In the genomic region with DNA sequence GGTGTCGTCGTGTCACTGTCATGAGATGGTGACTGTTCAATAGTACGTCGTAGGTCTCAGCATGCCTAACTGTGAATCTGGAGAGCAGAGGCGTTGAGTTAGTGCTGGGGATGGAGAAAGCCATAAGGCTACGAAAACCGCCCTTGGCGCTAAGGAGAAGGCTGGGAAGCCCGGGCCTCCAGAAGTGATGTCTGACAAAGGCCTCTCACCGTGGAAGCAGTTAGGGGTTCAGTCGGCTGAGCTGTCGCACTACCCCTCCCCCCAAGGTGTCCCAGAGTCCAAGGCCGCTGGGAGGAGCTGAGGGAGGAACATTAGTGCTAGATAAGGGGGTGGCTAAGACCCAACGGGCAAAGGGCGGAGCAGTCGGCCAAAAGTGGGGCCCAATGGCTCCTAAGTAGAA, we compare ENCODE assay signal across 8 mouse cellular contexts. TPM values are rescaled to one million over a fixed set of nuclear protein-coding genes. Genes with fewer than 3 reads are reported as not detected.
DNase-seq lines count a peak whose midpoint lies in the region; ATAC-seq and TF ChIP-seq lines count a peak whose summit lies in the region.

No protein-coding gene starts in this region.

- H3K4me2 ChIP-seq in heart, postnatal 0 days (ENCODE audit: low read depth, low read length): peak overlapping the region; percentile 59
- peak overlapping the region; percentile 67 for H3K4me2 ChIP-seq in intestine, postnatal 0 days (replicated peaks; ENCODE audit: low read depth)
- peak overlapping the region; percentile 75 for H3K4me2 ChIP-seq in liver, postnatal 0 days (ENCODE audit: low read depth, low read length)

- TF ChIP-seq POLR2A in bone marrow, adult 2 months (IDR thresholded peaks at IDR 0.05; ENCODE audit: borderline replicate concordance, control insufficient read depth, low read depth, low read length): no peak

- H3K27me3 ChIP-seq in heart, postnatal 0 days (ENCODE audit: control insufficient read depth, insufficient read depth, low read length): peaks cover 58% of the 10 kb centered on the region
- H3K27me3 ChIP-seq in intestine, postnatal 0 days (replicated peaks; ENCODE audit: control insufficient read depth, insufficient read depth, low read length): peaks cover 10% of the 10 kb centered on the region; the same call in 1 of the 2 replicates
- peaks cover 33% of the 10 kb centered on the region for H3K27me3 ChIP-seq in liver, postnatal 0 days (ENCODE audit: insufficient read depth, low read length)

- no peak for DNase-seq in heart, postnatal 0 days (ENCODE audit: low spot score)
- no peak for DNase-seq in heart, adult 11 months
- DNase-seq in liver, postnatal 0 days: peak; percentile 80
- DNase-seq in thymus, adult 18-20 months: no peak
- no peak for DNase-seq in left cerebral cortex, postnatal 36 days (ENCODE audit: low spot score in 2 of 2)
- DNase-seq in left cerebral cortex, adult 11 months (ENCODE audit: low spot score): no peak

- no peaks in the 10 kb centered on the region for H3K36me3 ChIP-seq in heart, postnatal 0 days (replicated peaks; ENCODE audit: control insufficient read depth, insufficient read depth, low read length)
- peaks cover 4% of the 10 kb centered on the region; the same call in 1 of the 2 replicates for H3K36me3 ChIP-seq in intestine, postnatal 0 days (ENCODE audit: control insufficient read depth, insufficient read depth)
- H3K36me3 ChIP-seq in liver, postnatal 0 days (replicated peaks; ENCODE audit: insufficient read depth, low read length): no peaks in the 10 kb centered on the region; the same call in none of the 2 replicates

- no peak overlapping the region for H3K27ac ChIP-seq in heart, postnatal 0 days (ENCODE audit: low read depth)
- H3K27ac ChIP-seq in bone marrow, adult 2 months (ENCODE audit: control insufficient read depth, insufficient read depth, low read depth, low read length, poor library complexity): no peak overlapping the region
- peak overlapping the region; percentile 94 for H3K27ac ChIP-seq in intestine, postnatal 0 days (ENCODE audit: low read depth, low read length)
- peak overlapping the region; percentile 81 for H3K27ac ChIP-seq in liver, postnatal 0 days (ENCODE audit: low read depth)

- no peak for TF ChIP-seq CTCF in heart, postnatal 0 days (IDR thresholded peaks at IDR 0.05; ENCODE audit: low read depth)
- TF ChIP-seq CTCF in bone marrow, adult 2 months (IDR thresholded peaks at IDR 0.05; ENCODE audit: control insufficient read depth, insufficient read depth, low read length): no peak
- no peak for TF ChIP-seq CTCF in intestine, postnatal 0 days (IDR thresholded peaks at IDR 0.05; ENCODE audit: low read depth)
- no peak for TF ChIP-seq CTCF in liver, postnatal 0 days (IDR thresholded peaks at IDR 0.05; ENCODE audit: low read depth)

- peaks cover 11% of the 10 kb centered on the region for H3K4me1 ChIP-seq in heart, postnatal 0 days (ENCODE audit: control insufficient read depth, insufficient read depth)
- peaks cover 1% of the 10 kb centered on the region; the same call in 1 of the 2 replicates for H3K4me1 ChIP-seq in bone marrow, adult 2 months (ENCODE audit: control insufficient read depth, insufficient read depth, low read length)
- peaks cover 2% of the 10 kb centered on the region; the same call in 1 of the 2 replicates for H3K4me1 ChIP-seq in intestine, postnatal 0 days (replicated peaks; ENCODE audit: control insufficient read depth, insufficient read depth, low read length)
- H3K4me1 ChIP-seq in liver, postnatal 0 days (ENCODE audit: insufficient read depth): peaks cover 5% of the 10 kb centered on the region; the same call in 1 of the 2 replicates

- ATAC-seq in heart, postnatal 0 days (ENCODE audit: insufficient read depth, low read depth): no peak
- ATAC-seq in intestine, postnatal 0 days: peak; percentile 72
- peak; percentile 57 for ATAC-seq in liver, postnatal 0 days

- no peaks in the 10 kb centered on the region for H3K9me3 ChIP-seq in heart, postnatal 0 days (replicated peaks; ENCODE audit: control insufficient read depth, low read length)
- H3K9me3 ChIP-seq in intestine, postnatal 0 days (ENCODE audit: control insufficient read depth): no peaks in the 10 kb centered on the region
- H3K9me3 ChIP-seq in liver, postnatal 0 days (ENCODE audit: low read length): no peaks in the 10 kb centered on the region

- intact Hi-C loops in left cerebral cortex, postnatal 36 days (cut with DNase I): no loop called here

- TF ChIP-seq EP300 in heart, postnatal 0 days (IDR thresholded peaks at IDR 0.05; ENCODE audit: low read depth): no peak
- peak; percentile 51; the same call in 1 of the 2 replicates for TF ChIP-seq EP300 in liver, postnatal 0 days (IDR thresholded peaks at IDR 0.05; ENCODE audit: low read depth)

- no peak overlapping the region for H3K9ac ChIP-seq in heart, postnatal 0 days (replicated peaks; ENCODE audit: low read depth, low read length)
- peak overlapping the region; percentile 58 for H3K9ac ChIP-seq in intestine, postnatal 0 days (ENCODE audit: low read depth, low read length)
- H3K9ac ChIP-seq in liver, postnatal 0 days (replicated peaks): peak overlapping the region; percentile 69

- WGBS in heart, postnatal 0 days: 7% methylated on average over 16 of the region's 16 CpGs
- 7% methylated on average over 16 of the region's 16 CpGs for WGBS in bone marrow, adult 2 months
- 5% methylated on average over 16 of the region's 16 CpGs for WGBS in intestine, postnatal 0 days
- 4% methylated on average over 16 of the region's 16 CpGs for WGBS in liver, postnatal 0 days (ENCODE audit: insufficient replicate concordance)

- H3K4me3 ChIP-seq in heart, postnatal 0 days (ENCODE audit: low read depth, low read length): peak overlapping the region; percentile 38
- H3K4me3 ChIP-seq in bone marrow, adult 2 months (replicated peaks; ENCODE audit: control insufficient read depth, low read depth, low read length): peak overlapping the region; percentile 44
- H3K4me3 ChIP-seq in intestine, postnatal 0 days (ENCODE audit: low read depth, low read length): peak overlapping the region; percentile 53
- peak overlapping the region; percentile 57 for H3K4me3 ChIP-seq in liver, postnatal 0 days (ENCODE audit: low read depth, low read length)

RNA-seq across cellular contexts. Expression of a gene that starts 0.7 kb away (rescaled TPM):
- not detected in 2 replicates for total RNA-seq in heart, postnatal 0 days (2014; rRNA removed; ENCODE audit: low replicate concordance)
- polyA plus RNA-seq in heart, postnatal 0 days (2015; fragmentation: Nextera tagmentation; extraction: Ambion mirVana): not detected in 2 replicates
- not detected in 2 replicates for polyA plus RNA-seq in bone marrow, adult 2 months (2011; ENCODE audit: insufficient read depth, insufficient read length, low replicate concordance, missing spikeins)
- 37.9 and 40.4 TPM in 2 replicates for polyA plus RNA-seq in intestine, postnatal 0 days (2015; fragmentation: Nextera tagmentation; extraction: Ambion mirVana)
- polyA plus RNA-seq in liver, postnatal 0 days (2015; fragmentation: Nextera tagmentation; extraction: Ambion mirVana): 18.5 and 25.1 TPM in 2 replicates
- not detected for total RNA-seq in left cerebral cortex, postnatal 36 days (2021)

RNA-seq across cellular contexts. Expression of a gene that starts 10.2 kb away (rescaled TPM):
- total RNA-seq in heart, postnatal 0 days (2014; rRNA removed; ENCODE audit: low replicate concordance): 28.7 and 45.8 TPM in 2 replicates
- 21.9 and 23.4 TPM in 2 replicates for polyA plus RNA-seq in heart, postnatal 0 days (2015; fragmentation: Nextera tagmentation; extraction: Ambion mirVana)
- polyA plus RNA-seq in bone marrow, adult 2 months (2011; ENCODE audit: insufficient read depth, insufficient read length, low replicate concordance, missing spikeins): 6.8 and 10.3 TPM in 2 replicates
- 10.9 and 11.4 TPM in 2 replicates for polyA plus RNA-seq in intestine, postnatal 0 days (2015; fragmentation: Nextera tagmentation; extraction: Ambion mirVana)
- polyA plus RNA-seq in liver, postnatal 0 days (2015; fragmentation: Nextera tagmentation; extraction: Ambion mirVana): 5.8 and 6.4 TPM in 2 replicates
- total RNA-seq in left cerebral cortex, postnatal 36 days (2021): 10 to 100 TPM; 24.2 to 27.3 TPM

RNA-seq across cellular contexts. Expression of a gene that starts 38.4 kb away (rescaled TPM):
- not detected in 2 replicates for total RNA-seq in heart, postnatal 0 days (2014; rRNA removed; ENCODE audit: low replicate concordance)
- not detected in 2 replicates for polyA plus RNA-seq in heart, postnatal 0 days (2015; fragmentation: Nextera tagmentation; extraction: Ambion mirVana)
- not detected in 2 replicates for polyA plus RNA-seq in bone marrow, adult 2 months (2011; ENCODE audit: insufficient read depth, insufficient read length, low replicate concordance, missing spikeins)
- 181 and 192 TPM in 2 replicates for polyA plus RNA-seq in intestine, postnatal 0 days (2015; fragmentation: Nextera tagmentation; extraction: Ambion mirVana)
- 1.8 TPM in 1 of 2 replicates, not detected in the other for polyA plus RNA-seq in liver, postnatal 0 days (2015; fragmentation: Nextera tagmentation; extraction: Ambion mirVana)
- total RNA-seq in left cerebral cortex, postnatal 36 days (2021): not detected

RNA-seq across cellular contexts. Expression of a gene that starts 39.1 kb away (rescaled TPM):
- total RNA-seq in heart, postnatal 0 days (2014; rRNA removed; ENCODE audit: low replicate concordance): 36.0 and 41.4 TPM in 2 replicates
- polyA plus RNA-seq in heart, postnatal 0 days (2015; fragmentation: Nextera tagmentation; extraction: Ambion mirVana): 90.1 and 92.7 TPM in 2 replicates
- 40.1 and 43.4 TPM in 2 replicates for polyA plus RNA-seq in bone marrow, adult 2 months (2011; ENCODE audit: insufficient read depth, insufficient read length, low replicate concordance, missing spikeins)
- 103 and 107 TPM in 2 replicates for polyA plus RNA-seq in intestine, postnatal 0 days (2015; fragmentation: Nextera tagmentation; extraction: Ambion mirVana)
- 52.2 and 55.0 TPM in 2 replicates for polyA plus RNA-seq in liver, postnatal 0 days (2015; fragmentation: Nextera tagmentation; extraction: Ambion mirVana)
- 10 to 100 TPM; 58.0 to 58.7 TPM for total RNA-seq in left cerebral cortex, postnatal 36 days (2021)

RNA-seq across cellular contexts. Expression of a gene that starts 43.4 kb away (rescaled TPM):
- total RNA-seq in heart, postnatal 0 days (2014; rRNA removed; ENCODE audit: low replicate concordance): 47.9 and 55.5 TPM in 2 replicates
- polyA plus RNA-seq in heart, postnatal 0 days (2015; fragmentation: Nextera tagmentation; extraction: Ambion mirVana): 18.7 and 20.0 TPM in 2 replicates
- 13.9 and 26.5 TPM in 2 replicates for polyA plus RNA-seq in bone marrow, adult 2 months (2011; ENCODE audit: insufficient read depth, insufficient read length, low replicate concordance, missing spikeins)
- polyA plus RNA-seq in intestine, postnatal 0 days (2015; fragmentation: Nextera tagmentation; extraction: Ambion mirVana): 20.4 and 21.1 TPM in 2 replicates
- polyA plus RNA-seq in liver, postnatal 0 days (2015; fragmentation: Nextera tagmentation; extraction: Ambion mirVana): 6.7 and 6.8 TPM in 2 replicates
- 10 to 100 TPM; 56.1 to 67.2 TPM for total RNA-seq in left cerebral cortex, postnatal 36 days (2021)

Comparison
In these comparisons a context has a peak if more than half of its experiments do, and no peak if none do; other contexts are left out.
1. H3K27ac ChIP-seq: peak in intestine, postnatal 0 days (single experiment) and liver, postnatal 0 days (single experiment); none in heart, postnatal 0 days (single experiment) and bone marrow, adult 2 months (single experiment).
2. RNA of a gene that starts 0.7 kb away (polyA plus RNA-seq): 37.9 to 40.4 TPM in intestine, postnatal 0 days and 18.5 to 25.1 TPM in liver, postnatal 0 days; not detected in bone marrow, adult 2 months and not detected in heart, postnatal 0 days; every median in the first group is over 10 times any median in the second.
3. RNA of a gene that starts 38.4 kb away (polyA plus RNA-seq): 181 to 192 TPM in intestine, postnatal 0 days; not detected in heart, postnatal 0 days, not detected in bone marrow, adult 2 months and 1.8 TPM in liver, postnatal 0 days; every median in the first group is over 10 times any median in the second.
4. Peak in every context shown above with its lines, with median percentiles within 50 percentile points of each other: H3K4me2 ChIP-seq and H3K4me3 ChIP-seq.